Mouse (Mus musculus) macrophage (primary cell): ENCODE measurements around the gene Gm45521. TPM values are rescaled to one million over a fixed set of nuclear protein-coding genes. Genes with fewer than 3 reads are reported as not detected.
"Not testable (repeated sequence)": the region's sequence is repeated elsewhere in the genome, so short reads cannot be mapped to it uniquely, and the experiment has no call there.

Experiments
- H3K27ac ChIP-seq: fragments of 350-480 bp; formaldehyde crosslinking; 2 replicates; pipeline ENCODE4 v1.9.0; 2021
- H3K36me3 ChIP-seq: fragments of 350-480 bp; formaldehyde crosslinking; 2 replicates; pipeline ENCODE4 v1.9.0; 2021; ENCODE audit errors: inconsistent target
- H3K4me3 ChIP-seq: fragments of 350-480 bp; formaldehyde crosslinking; 2 replicates; pipeline ENCODE4 v1.9.0; 2021; ENCODE audit errors: inconsistent target
- H3K79me2 ChIP-seq: fragments of 350-480 bp; formaldehyde crosslinking; 2 replicates; pipeline ENCODE4 v1.9.0; 2021; ENCODE audit errors: inconsistent target
- WGBS: methylation state at CpG from one replicate; pipeline ENCODE4 v1.1.7; 2026; ENCODE audit warnings: inconsistent platforms; ENCODE audit not compliant: missing documents; 5-methylcytosine and 5-hydroxymethylcytosine counted together
- polyA plus RNA-seq: library from polyadenylated mRNA; stranded (reverse); fragments of 250-400 nt; gene quantifications from 3 replicates; pipeline ENCODE4 v1.2.4, GENCODE M21; 2018; ENCODE audit warnings: inconsistent platforms

Gm45521 gene
- polyA plus RNA-seq, 1 experiment from 2014 or later, result not detected

GRCm38 (mm10) chr14:7999435-7999834 lies 42.3 kb downstream of the Gm45521 start:
- Histone ChIP-seq H3K79me2 (no peaks in the 10 kb centered on the region), H3K36me3 (no peaks in the 10 kb centered on the region), H3K4me3 (no peak overlapping the region), H3K27ac (no peak overlapping the region)
- 97% methylated on average over 5 of the region's 5 CpGs for WGBS

DNA sequence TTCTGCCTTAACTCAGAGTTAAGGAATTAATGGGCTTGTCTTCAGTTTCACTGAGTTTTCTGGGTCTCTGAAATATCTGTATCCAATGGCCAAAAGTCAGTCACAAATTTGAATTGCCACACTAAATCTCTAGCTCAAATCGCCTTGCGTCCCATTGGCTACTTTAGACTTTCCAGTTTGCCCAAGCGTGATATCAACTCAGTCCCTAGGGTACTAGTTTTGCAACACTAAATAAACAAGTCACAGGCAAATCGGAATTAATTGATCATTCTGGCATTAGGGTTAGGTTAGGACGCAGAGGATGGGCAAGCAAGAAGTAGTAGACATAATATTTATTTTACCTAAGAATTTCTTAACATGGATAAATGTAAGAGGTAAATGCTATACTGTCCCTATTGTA lies 43.2 kb downstream of the Gm45521 start:
- H3K79me2 ChIP-seq, result no peaks in the 10 kb centered on the region
- 100% methylated on average over 5 of the region's 5 CpGs for WGBS
- H3K4me3 ChIP-seq, result no peak overlapping the region
- no peaks in the 10 kb centered on the region for H3K36me3 ChIP-seq
- H3K27ac ChIP-seq, result no peak overlapping the region

- Histone ChIP-seq H3K4me3 (no peak overlapping the region), H3K36me3 (no peaks in the 10 kb centered on the region), H3K27ac (no peak overlapping the region), H3K79me2 (no peaks in the 10 kb centered on the region)
- 57% methylated on average over 17 of the region's 17 CpGs for WGBS
Observed at GRCm38 (mm10) chr14:8000831-8001685, 44.0 kb downstream of the Gm45521 start.

- H3K27ac ChIP-seq, result no peak within 1 kb of the TSS
- 2% methylated on average over 33 of the region's 38 CpGs for WGBS
- H3K79me2 ChIP-seq, result no peaks in the 10 kb centered on the region
- H3K4me3 ChIP-seq, result peak within 1 kb of the TSS; percentile 24
- no peaks in the 10 kb centered on the region for H3K36me3 ChIP-seq
Observed at GRCm38 (mm10) chr14:8002432-8003092, 45.5 kb downstream of the Gm45521 start, which contains the start of gene Abhd6. Abhd6 (plus strand) TSS chr14:8002902.

- no peaks in the 10 kb centered on the region for H3K79me2 ChIP-seq
- H3K27ac ChIP-seq, result no peak overlapping the region
- H3K36me3 ChIP-seq, result no peaks in the 10 kb centered on the region
- 1% methylated on average over 23 of the region's 23 CpGs for WGBS
- peak overlapping the region; percentile 24 for H3K4me3 ChIP-seq
Observed at GRCm38 (mm10) chr14:8003093-8003670, 46.1 kb downstream of the Gm45521 start.

DNA sequence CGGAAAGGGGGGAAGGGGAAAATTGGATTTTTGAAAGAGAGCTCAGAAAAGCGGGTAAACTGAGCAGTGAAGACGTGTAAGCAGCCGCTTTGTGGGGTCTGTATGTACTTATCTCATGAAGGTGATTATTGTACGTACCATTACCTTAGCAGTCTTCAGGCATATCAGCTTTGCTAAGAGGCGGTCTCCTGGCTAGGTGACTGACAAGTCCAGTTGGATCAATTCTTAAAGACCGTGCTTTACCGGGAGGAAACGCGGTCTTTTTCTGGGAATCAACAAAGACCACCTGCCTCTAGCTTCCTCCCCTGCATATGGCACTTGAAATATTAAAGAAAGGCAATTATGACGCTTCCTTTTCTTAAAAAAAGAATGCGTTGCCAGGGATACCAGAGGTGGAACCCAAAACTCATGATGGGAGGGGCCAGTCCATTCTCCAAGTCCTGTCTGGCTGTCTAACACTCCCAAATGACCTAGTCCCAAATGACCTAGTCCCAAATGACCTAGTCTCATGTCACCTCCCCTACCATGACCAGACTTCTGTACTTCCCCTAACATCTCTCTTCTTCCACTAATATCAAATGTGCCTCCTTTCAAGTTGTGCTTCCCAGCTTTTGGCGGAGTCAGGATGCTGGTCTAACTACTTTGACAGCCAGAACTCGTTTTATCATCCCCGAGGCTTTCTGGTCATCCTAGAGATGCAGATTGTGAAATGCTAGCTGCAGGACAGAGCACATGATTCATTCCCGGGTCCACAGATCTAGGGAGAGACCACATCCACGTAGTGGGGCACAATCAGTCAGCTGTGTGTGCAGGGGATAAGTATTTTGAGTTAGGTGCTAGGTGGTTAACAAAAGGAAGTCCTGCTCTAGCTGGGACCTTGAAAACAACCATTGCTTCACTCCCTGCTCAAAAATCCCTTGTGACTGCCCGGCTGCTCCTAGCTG lies 46.9 kb downstream of the Gm45521 start:
- H3K4me3 ChIP-seq, result no peak overlapping the region

DNA sequence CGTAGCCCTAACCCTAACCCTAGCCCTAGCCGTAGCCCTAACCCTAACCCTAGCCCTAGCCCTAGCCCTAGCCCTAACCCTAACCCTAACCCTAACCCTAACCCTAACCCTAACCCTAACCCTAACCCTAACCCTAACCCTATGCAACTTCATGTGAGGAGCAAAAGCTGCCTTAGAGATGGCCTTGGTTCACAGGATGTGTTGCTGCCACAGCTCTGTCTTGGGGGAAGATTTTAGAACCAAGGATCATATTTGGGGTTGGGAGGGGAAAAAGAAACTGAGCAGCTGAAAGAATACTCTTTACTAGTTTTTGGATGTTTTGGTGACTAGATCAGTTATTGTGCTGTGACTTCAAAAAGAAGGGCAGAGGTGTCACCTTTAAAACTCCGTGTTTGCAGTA lies 49.0 kb downstream of the Gm45521 start:
- H3K36me3 ChIP-seq, H3K27ac ChIP-seq, H3K4me3 ChIP-seq, H3K79me2 ChIP-seq: not testable (repeated sequence)
- WGBS, result 77% methylated on average over 3 of the region's 3 CpGs

More for the DNA sequence above, 46.9 kb downstream of the Gm45521 start:
- Histone ChIP-seq H3K36me3 (no peaks in the 10 kb centered on the region), H3K27ac (no peak overlapping the region), H3K79me2 (no peaks in the 10 kb centered on the region)
- 19% methylated on average over 18 of the region's 18 CpGs for WGBS

DNA sequence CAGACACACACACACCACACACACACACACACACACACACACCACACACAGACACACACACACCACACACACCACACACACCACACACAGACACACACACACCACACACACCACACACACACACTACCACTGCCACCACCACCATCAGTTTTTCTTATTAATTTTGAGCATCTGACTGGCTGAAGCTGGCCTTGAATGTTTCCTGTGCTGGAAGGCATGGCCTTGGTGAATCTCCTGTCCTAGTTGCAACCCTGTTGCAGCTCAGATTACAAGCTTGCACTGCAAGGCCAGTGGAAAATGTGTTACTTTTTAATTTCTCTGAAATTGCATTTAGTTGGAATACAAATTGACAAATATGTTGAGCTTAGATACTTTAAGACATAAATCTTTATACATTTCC lies 50.0 kb downstream of the Gm45521 start:
- H3K27ac ChIP-seq, result no peak overlapping the region
- no peak overlapping the region for H3K4me3 ChIP-seq
- H3K36me3 ChIP-seq, result no peaks in the 10 kb centered on the region
- no peaks in the 10 kb centered on the region for H3K79me2 ChIP-seq

DNA sequence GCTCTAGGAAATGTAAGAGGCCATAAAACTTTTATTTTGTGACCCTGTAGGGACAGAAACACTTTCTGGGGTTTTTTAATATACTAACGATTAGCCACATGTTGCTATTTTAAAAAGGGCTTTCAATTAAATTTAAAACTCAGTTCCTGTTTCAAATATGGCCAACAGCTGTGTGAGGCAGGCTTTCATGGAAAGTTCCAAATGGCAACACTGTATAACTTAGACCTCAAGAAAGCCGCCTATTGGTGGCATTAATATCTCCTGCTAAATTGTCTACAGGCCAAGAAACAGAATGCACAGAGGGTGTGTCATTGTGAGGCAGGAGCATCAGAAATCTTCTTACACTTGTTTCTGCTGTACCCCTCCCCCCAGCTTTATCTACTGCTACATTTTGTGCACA lies 50.4 kb downstream of the Gm45521 start:
- no peak overlapping the region for H3K27ac ChIP-seq

GRCm38 (mm10) chr14:8007923-8008322 lies 50.8 kb downstream of the Gm45521 start:
- Histone ChIP-seq H3K79me2 (no peaks in the 10 kb centered on the region), H3K4me3 (no peak overlapping the region), H3K36me3 (no peaks in the 10 kb centered on the region), H3K27ac (no peak overlapping the region)
- WGBS, result 89% methylated on average over 10 of the region's 10 CpGs

More for the DNA sequence above, 50.4 kb downstream of the Gm45521 start:
- no peaks in the 10 kb centered on the region for H3K36me3 ChIP-seq
- WGBS, result 47% methylated on average over 2 of the region's 2 CpGs
- no peak overlapping the region for H3K4me3 ChIP-seq
- no peaks in the 10 kb centered on the region for H3K79me2 ChIP-seq

Other genes starting within 250 kb of the Gm45521 start
- not detected in 3 replicates for gene Gm26661, start 165.7 kb upstream of the Gm45521 start, polyA plus RNA-seq
- gene Flnb, start 139.3 kb upstream of the Gm45521 start, polyA plus RNA-seq, result 2.8 to 5.3 TPM (median 3.6 TPM) in 3 replicates
- gene Dnase1l3, start 37.3 kb downstream of the Gm45521 start, polyA plus RNA-seq, result 0.37 to 0.97 TPM (median 0.40 TPM) in 3 replicates
- gene Abhd6, start 45.6 kb downstream of the Gm45521 start, polyA plus RNA-seq, result 0.29 to 0.41 TPM (median 0.40 TPM) in 3 replicates
- gene Rpp14, start 123.1 kb downstream of the Gm45521 start, polyA plus RNA-seq, result 13.0 to 22.4 TPM (median 17.1 TPM) in 3 replicates
- 30.9 to 55.5 TPM (median 34.0 TPM) in 3 replicates for gene Pxk, start 140.9 kb downstream of the Gm45521 start, polyA plus RNA-seq
- gene Pdhb, start 215.7 kb downstream of the Gm45521 start, polyA plus RNA-seq, result 53.3 to 66.2 TPM (median 63.0 TPM) in 3 replicates